Mouse (Mus musculus) frontal cortex, postnatal 36 days (tissue): ENCODE data around the gene Becn1.
A peak's percentile ranks its signal among the peaks of the same experiment; 100 is the strongest.

Experiments
- DNase-seq, 2 experiments: peaks; one replicate each; pipeline ENCODE4 v3.0.0; 2022; ENCODE audit warnings: low spot score in 2 of 2

Becn1 gene

DNA sequence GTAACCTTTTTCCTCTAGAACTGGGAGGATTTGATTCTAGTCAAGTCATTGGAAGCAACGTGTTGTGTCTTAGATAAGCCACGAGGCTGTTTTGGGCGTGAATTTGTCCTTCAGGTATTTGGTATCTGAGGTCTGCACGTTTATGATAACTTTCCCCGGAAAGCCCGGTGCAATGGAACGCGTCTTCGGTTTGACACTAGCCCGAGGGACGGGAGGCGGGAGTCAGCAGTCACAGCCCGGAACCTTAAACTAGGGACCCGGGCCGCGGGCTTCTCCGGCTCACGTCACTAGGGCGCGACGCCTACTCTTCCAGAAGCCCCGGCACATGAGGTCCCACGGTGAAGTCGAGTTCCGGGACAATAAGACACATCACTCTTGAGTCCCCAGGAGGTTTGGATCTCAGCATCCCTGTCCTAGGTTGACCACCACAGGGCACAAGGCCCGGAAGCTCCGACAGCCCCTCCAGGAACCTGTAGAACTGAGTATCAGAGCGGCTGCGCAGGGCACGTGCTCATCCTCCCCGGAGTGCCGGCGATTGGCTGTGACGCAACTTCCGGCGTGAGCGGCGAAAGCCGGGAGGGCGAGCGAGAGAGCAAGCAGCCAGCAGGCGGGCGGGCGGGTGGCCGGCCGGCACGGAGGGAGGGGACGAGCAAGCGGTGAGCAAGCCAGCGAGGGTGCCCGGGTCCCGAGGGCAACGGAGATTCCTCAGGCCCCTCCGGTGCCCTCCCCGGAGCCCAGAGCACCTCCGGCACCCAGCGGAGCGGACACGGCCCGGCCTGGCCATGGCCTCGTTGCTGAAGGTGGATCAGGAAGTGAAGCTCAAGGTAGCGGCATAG lies 13.8 kb upstream of the Becn1 start, which contains the start of gene Psme3:
Psme3 (plus strand) TSS at position 549 of the 836 bp plus-strand sequence.
- DNase-seq = peak; percentile 96

DNA sequence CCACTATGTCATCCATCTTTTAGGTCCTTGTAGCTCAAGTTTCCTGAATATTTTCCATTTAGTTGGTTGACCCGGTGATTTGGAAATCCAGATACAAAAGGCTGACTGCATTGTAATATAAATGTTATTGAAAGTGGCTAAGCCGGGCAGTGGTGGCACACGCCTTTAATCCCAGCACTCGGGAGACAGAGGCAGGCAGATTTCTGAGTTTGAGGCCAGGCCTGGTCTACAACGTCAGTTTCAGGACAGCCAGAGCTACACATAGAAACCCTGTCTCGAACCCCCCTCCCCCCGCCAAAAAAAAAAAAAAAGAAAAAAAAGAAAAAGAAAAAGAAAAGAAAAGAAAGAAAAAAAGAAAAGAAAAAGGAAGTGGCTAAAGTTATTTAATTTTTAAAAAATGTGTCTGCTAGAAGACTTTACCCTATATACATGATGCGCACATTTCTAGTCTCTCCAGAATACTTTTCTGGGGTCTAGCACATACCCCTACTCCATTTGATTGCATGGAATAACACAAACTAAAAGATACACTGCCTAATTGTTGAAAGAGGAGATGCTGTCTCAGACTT lies 13.1 kb upstream of the Becn1 start:
- DNase-seq = no peak

DNA sequence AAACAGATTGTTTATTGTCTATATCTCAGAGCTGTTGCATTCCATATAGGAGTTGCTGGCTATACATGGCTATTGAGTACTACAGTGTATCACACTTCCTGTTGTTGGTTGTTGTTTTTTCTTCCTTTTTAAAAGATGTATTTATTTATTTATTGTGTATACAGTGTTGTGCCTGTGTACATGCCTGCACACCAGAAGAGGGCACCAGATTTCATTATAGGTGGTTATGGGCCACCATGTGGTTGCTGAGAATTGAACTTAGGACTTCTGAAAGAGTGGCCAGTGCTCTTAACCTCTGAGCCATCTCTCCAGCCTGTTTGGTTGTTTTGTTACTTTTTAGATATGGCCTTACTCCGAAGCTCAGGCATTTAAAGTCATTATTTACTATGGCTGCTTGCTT lies 12.5 kb upstream of the Becn1 start:
- no peak for DNase-seq

DNA sequence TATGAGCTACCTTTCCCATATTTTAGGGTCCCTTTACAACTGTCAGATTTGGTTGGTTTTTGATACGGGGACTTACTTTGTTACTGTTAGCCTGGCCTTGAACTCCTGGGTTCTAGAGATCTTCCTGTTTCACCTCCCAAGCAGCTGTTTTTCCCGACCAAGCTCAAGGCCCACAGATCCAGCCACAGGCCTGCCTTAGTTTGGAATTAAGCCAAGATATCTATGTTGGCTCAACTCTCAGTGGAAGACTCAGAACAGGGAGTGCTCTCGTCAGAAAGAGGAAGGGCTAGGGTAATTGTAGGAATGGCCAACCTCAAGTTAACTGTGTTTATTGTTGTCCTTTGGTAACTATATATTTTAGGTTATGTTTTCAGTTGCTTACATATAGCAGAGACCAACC lies 10.1 kb upstream of the Becn1 start:
- no peak for DNase-seq

DNA sequence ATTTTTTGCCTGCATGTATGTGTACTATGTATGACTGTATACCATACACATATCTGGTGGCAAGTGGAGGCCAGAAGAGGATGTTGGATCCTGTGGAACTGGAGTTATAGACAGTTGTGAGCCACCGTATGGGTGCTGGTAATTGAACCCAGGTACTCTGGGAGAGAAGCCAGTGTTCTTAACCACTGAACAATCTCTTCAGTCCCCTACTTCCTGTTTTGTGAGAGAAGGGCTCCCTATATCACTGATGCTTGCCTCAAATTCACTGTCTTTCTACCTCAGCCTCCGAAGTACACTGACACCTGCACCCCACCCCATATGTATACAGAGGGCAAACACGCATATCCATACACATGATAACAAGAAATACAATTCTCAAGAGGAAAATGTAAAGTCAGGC lies 9.0 kb upstream of the Becn1 start:
- DNase-seq = no peak

DNA sequence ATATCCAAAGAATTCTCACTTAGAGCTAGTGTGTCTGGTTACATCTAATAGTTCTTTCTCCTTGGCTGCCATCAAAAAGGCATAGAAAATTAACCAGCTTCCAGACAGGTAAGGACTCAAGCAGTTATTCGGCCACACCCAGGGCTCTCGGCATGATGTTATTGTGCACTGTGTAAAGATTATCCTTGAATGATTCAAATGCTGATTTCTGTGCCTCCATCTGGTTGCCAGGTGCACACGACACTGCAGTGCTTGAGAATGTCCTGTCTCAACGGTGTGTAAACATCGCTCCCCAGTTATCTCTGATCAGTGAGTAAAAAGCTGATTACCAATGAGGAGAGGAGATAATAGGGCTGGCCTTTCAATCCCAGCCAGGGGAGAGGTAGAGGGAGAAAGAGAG lies 5.7 kb upstream of the Becn1 start:
- DNase-seq = no peak

DNA sequence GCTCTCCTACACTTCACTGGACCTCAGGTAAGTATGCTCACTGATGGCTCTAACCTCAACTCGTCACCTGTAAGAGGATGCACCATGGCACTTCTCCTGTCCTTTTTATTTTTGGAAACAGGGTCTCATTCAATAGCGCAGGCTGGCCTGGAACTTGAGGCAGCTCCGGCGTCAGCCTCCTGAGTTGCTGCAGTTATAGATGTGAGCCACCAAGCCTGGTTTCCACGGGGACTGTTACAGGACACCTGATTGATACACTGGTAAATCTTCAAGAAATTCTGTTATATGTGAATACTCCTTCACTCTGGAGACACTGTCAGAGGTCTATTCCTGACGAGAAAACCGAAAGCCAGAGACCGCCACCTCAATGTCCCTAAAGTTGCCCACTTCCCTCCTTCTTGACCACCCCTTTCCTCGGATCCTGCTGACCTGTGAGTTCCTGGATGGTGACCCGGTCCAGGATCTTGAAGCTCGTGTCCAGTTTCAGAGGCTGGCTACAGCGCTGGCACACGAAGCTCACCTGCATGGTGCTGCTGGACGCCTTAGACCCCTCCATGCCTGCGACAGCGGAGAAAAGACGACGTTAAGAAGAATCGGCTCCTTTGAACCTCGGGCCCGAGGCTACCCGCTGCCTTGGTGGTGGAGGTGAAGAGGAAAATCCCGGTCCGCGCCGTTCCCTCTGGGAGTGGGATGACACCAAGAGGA lies 635 bp downstream of the Becn1 start:
- DNase-seq = no peak

DNA sequence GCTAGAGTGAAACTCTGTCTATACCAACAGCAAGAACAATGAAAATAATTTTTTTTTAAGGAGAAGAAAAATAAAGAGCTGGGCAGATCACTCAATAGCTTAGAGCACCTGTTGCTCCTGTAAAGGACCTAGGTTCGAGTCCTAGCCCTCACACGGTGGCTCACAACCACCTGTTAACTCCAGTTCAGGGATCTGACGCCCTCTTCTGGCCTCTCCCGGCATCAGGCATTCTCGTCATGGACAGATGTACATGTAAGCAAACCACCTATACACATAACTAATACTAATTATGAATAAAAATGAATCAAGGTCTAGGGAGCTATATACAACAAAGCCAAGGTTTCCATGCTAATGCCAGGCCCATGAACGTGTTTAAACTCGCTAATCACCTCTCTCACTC lies 1.2 kb downstream of the Becn1 start:
- DNase-seq = no peak

DNA sequence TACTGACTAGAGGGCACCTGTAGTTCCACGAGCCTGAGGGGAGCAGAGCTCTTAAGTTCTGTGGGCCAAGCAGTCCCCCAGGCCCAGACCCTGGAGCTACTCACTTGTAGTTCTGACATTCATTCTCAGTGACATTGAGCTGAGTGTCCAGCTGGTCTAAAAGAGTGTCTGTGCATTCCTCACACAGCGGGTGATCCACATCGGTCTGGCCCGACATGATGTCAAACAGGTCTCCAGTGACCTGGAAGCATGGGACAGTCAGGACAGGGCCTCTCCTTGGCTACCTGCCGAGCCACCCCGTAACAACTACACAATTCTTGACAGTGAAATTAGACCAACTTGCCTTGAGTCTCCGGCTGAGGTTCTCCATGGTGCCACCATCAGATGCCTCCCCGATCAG lies 6.9 kb downstream of the Becn1 start:
- DNase-seq = no peak

DNA sequence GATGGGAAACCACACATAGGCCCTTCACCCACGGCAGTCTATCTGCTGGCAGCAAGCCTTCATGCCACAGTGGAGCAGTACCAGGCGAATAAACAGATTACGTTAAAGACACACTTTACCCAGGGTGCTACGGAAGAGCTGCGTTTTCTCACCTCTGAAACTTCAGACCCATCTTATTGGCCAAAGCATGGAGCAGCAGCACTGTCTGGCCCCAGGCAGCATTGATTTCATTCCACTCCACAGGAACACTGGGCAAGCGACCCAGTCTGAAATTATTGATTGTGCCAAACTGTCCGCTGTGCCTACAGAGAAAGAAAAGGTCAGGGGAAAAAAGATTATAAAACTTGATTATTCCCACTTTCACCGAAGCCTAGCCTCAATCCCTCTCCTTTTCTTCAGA lies 10.9 kb downstream of the Becn1 start:
- no peak for DNase-seq

DNA sequence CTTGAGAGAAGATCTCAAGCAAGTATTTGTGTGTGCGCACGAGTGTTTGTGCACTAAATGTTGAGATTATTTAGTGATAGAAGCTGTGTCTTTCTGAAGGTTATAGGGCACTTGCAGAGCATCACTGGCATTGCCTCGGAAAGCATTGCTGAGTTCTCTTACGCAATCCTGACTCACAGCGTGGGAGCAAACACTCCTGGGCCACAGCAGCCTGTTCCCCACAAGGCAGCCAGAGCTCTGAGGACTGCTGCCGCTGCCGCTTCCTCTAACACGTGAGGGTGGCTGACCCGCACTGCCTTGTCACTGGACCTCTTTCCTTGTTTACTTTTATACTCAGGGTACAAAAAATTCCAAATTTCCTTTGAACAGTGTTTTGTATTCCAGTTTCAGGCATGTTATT lies 14.8 kb downstream of the Becn1 start:
- DNase-seq = peak in 1 of 2 experiments; percentile 14

DNA sequence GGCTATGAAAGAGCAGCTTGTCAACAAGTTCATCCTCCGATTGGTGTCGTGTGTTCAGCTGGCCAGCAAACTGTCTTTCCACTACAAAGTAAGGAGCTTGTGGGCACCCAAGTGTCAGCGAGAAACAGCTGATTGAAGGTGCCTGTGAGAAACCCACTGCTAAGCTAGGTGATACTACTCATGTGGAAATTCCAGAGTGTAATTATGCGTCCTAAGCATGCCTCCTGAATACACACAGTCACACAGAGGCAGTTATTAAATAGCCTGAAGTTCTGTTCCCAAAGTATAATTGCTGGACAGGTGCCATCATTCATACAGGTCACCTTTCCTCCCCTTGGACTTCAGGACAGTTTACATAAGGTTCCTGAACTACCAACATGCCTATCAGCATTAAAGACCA lies 18.3 kb downstream of the Becn1 start:
- DNase-seq = no peak

DNA sequence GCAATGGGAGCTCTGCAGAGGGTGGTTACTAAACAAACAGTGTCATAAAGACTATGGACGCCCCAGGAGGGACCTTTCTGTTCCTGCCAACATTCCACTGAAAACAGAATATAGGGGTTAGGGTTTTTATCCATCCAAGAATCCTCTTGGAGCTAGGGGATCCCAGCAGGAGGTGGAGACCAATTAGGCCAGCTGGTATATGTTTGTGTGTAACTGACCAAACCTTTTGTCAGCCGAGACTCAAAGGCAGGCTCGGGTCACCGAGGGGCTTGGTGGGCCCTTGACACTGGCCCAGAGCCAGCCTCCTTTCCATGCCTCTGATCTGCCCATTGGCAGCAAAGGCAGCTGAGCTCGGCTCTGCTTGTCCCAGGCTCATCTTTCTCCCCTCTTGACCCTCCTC lies 19.2 kb downstream of the Becn1 start:
- DNase-seq = no peak

DNA sequence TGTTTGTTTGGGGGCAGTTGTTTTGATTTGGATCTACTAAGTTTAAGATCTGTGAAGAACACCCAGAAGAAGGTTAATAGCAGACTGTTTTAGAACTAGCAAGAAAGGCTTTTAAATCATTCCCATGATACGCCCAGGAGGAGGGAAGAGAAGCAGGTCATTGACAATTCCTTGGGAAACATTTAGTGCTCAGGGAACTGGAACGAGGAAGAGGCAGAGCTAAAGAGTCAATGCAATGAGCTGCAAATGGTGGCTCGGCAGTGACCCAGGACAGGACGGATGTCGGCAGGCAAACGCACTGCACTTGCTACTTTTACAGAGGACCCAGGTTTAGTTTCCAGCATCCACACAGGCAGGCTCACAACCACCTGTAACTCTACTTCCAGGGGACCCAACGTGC lies 21.2 kb downstream of the Becn1 start:
- DNase-seq = no peak

DNA sequence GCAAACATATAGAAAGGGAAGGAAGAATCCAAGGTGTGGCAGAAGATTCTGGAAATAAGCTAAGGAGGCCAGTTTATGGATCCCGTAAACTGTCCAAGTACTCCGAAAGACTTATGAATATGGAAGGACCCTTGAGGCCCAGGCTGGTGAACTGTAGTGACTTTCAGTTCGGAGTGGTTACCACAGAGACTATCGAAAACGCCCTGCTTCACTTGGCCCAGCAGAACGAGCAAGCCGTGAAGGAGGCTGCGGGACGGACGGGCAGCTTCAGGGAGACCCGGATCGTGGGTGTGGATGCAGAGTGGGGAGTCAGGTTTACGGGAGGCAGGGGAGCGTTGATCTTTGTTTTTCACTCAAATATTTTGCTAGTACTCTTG lies 22.9 kb downstream of the Becn1 start:
- DNase-seq = no peak

DNA sequence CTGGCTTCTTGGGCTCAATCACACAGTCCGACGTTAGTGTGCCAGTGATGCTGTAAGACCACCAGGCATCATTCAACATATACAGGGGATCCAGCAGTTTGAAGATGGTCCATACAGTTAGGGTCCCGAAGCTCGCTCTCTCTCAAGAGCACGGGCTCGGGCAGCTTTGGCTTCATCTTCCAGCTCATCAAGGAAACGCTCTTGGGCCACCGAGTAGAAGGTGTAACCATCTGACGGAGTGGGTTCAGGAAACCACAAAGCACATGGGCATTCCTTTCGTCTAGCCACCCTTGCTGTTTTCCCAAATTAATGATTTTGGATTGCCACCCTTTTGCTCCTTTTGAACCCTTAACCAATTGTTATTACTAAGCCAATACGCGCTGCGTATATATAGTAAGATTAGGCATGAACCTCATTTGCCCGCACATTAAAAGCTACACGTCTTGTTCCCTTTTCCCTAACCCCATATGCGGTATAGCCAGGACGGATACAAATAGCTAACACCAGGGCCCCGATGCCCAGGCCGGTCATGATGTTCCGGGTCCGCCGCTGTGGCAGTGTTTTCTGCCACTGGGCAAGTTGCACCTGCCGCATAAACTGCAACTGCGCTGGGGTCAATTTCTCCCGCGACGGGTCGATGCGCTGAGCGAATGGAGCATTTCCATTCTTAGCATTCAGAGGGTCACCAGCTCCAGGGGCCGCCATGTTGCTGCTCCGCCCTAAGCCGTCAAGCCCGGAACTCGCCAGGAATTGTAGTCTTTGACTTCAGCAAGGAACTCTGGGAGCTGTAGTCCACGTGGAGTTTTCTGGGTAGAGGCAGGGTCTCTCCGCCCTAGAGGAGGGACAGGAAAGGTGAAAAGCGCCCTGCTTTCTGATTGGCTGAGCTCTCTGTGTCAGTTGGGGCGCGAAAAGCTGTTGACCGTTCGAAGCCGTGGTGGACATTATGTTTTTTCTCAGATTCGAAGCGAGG lies 23.6 kb downstream of the Becn1 start, which contains the start of the genes Cntd1 and Coa3:
Cntd1 (plus strand) TSS at position 790 of the 970 bp plus-strand sequence.
Coa3 (minus strand) TSS at position 892 of the 970 bp plus-strand sequence.
- DNase-seq = peak; percentile 84 to 91

DNA sequence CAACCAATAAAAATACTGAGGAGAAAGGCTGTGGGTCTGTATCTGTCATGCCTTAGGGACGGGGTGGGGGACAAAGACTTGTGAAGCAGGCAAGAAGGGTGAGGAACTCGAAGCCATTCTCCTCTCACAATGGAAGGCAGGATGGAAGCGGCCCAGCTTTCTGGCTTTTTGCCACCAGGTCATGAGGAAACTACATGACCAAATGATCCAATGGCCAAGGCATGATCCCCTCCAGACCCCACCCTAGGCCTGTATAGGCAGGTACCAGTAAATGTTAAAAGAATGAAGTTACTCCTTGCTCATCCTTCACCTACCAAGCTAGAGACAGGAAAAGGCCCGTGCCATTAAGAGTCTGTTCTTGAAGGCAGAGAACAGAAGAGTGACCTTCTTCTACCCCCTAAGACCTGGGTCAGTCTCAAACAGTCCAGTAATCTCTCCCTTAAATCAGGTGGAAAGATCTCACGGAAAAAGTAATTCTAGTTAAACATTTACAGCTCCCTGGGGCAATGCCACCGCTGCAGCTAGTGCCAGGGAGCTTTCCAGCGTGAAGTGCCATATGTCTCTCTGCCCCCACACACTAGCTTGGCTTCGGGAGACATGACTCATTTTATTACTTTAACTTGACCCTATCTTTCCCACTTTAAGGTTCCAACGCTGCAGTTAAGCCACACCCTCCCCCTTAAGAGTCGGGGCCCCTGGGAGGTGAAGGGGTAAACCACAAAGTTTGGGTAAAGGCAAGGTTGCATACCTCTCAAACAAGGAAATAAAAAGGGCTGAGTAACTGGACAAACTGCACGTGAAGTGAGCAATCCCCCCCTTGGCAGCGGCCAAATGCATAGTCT lies 24.5 kb downstream of the Becn1 start:
- DNase-seq = peak; percentile 30 to 48

DNA sequence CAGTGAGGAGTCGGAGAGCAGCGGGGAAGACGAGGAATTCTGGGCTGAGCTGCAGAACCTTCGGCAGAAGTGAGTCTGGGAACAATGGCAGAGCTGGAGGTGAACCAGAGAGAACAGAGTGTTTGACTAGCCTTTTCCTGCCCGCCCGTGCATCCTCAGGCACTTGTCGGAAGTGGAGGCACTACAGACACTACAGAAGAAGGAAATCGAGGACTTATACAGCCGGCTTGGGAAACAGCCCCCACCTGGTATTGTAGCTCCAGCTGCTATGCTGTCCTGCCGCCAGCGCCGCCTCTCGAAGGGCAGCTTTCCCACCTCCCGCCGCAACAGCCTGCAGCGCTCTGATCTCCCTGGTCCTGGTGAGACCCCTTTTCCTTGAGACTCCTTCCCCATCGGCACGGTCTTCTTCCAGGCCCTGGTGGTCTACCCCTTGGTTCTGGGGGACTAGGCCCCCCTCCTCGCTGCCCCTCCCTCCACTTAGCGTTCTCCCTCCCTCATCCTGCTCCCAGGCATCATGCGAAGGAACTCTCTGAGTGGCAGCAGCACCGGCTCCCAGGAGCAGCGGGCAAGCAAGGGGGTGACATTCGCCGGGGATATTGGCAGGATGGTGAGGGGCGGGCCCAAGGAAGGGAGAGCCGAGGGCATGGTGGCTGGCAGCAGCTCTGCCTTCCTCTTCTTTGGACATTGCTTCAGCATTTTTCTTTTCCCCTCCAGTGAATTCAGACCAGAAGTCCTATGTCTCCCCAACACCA lies 25.6 kb downstream of the Becn1 start:
- no peak for DNase-seq

DNA sequence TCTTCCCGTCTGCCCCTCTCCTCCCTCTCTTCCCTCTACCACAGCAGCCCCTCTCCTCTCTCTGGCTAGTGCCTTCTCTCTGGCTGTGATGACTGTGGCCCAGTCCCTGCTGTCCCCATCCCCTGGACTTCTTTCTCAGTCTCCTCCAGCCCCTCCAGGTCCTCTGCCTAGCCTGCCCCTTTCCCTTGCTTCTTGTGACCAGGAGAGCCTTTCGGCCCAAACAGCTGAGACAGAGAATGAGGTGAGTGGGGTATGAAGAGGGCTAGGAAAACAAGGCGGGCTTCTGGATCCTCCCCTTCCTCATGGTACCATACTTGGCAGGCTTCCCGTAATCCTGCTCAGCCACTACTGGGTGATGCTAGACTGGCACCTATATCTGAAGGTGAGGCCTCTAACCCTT lies 26.8 kb downstream of the Becn1 start:
- DNase-seq = no peak

DNA sequence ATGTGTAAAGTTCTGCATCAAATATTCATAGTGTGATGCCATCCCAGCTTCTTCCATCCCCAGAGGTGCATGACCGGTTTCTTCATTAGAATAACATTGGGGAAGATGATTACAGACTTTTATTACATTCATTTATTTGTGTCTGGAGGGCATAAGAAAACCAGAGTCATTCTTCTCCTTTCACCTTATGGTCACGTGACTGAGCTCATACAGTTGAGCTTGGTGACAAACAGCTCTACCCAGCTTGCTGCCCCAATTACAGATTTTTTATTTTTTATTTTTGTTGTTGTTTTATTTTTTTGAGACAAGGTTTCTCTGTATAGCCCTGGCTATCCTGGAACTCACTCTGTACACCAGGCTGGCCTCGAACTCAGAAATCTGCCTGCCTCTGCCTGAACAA lies 29.6 kb downstream of the Becn1 start:
- no peak for DNase-seq
